8 mouse cellular contexts compared by ENCODE assay signal in genomic region chr5:149287148-149288038, GRCm38 (mm10). TPM values are rescaled to one million over a fixed set of nuclear protein-coding genes. Genes with fewer than 3 reads are reported as not detected.
A peak's percentile ranks its signal among the peaks of the same experiment; 100 is the strongest.
DNase-seq lines count a peak whose midpoint lies in the region; ATAC-seq and TF ChIP-seq lines count a peak whose summit lies in the region.

No protein-coding gene starts in this region.

- H3K27ac ChIP-seq in heart, embryonic 11.5 days (ENCODE audit: low read depth, low read length): no peak overlapping the region
- H3K27ac ChIP-seq in forebrain, embryonic 13.5 days: no peak overlapping the region; the same call in 1 of the 2 replicates
- no peak overlapping the region for H3K27ac ChIP-seq in kidney, postnatal 0 days
- H3K27ac ChIP-seq in neural tube, embryonic 12.5 days: no peak overlapping the region

- H3K9ac ChIP-seq in heart, embryonic 11.5 days (ENCODE audit: low read depth, low read length): peak overlapping the region; percentile 62; the same call in 1 of the 2 replicates
- peak overlapping the region; percentile 45 for H3K9ac ChIP-seq in forebrain, embryonic 13.5 days
- peak overlapping the region; percentile 49; the same call in 1 of the 2 replicates for H3K9ac ChIP-seq in kidney, postnatal 0 days (ENCODE audit: low read depth, low read length)
- peak overlapping the region; percentile 48; the same call in 1 of the 2 replicates for H3K9ac ChIP-seq in neural tube, embryonic 12.5 days

- H3K27me3 ChIP-seq in heart, embryonic 11.5 days (ENCODE audit: control insufficient read depth, insufficient read depth, low read length): no peaks in the 10 kb centered on the region; the same call in 1 of the 2 replicates
- peaks cover 5% of the 10 kb centered on the region; the same call in 1 of the 2 replicates for H3K27me3 ChIP-seq in forebrain, embryonic 13.5 days
- H3K27me3 ChIP-seq in kidney, postnatal 0 days (ENCODE audit: insufficient read depth, low read length): no peaks in the 10 kb centered on the region
- H3K27me3 ChIP-seq in neural tube, embryonic 12.5 days (replicated peaks): no peaks in the 10 kb centered on the region

- 26% methylated on average over 41 of the region's 41 CpGs for WGBS in heart, embryonic 11.5 days (ENCODE audit: insufficient replicate concordance)
- 25% methylated on average over 41 of the region's 41 CpGs for WGBS in forebrain, embryonic 13.5 days
- 22% methylated on average over 41 of the region's 41 CpGs for WGBS in kidney, postnatal 0 days
- WGBS in neural tube, embryonic 12.5 days: 22% methylated on average over 41 of the region's 41 CpGs

- DNase-seq in heart, postnatal 36 days: no peak
- DNase-seq in brain, adult 2 months (ENCODE audit: low read depth, low spot score): peak; percentile 75
- DNase-seq in kidney, postnatal 0 days (ENCODE audit: low spot score): peak; percentile 52
- no peak for DNase-seq in gastrocnemius, postnatal 4 days (ENCODE audit: low spot score in 2 of 2)
- no peak for DNase-seq in thymus, postnatal 10 days (ENCODE audit: low spot score in 2 of 2)

- 0 out of 2 replicates have a peak, but pooled peaks cover 2% of the 10 kb centered on the region for H3K9me3 ChIP-seq in heart, embryonic 11.5 days (replicated peaks; ENCODE audit: control insufficient read depth, low read length)
- H3K9me3 ChIP-seq in forebrain, embryonic 13.5 days (replicated peaks): 0 out of 2 replicates have a peak, but pooled peaks cover 3% of the 10 kb centered on the region
- H3K9me3 ChIP-seq in kidney, postnatal 0 days (replicated peaks; ENCODE audit: low read length): peaks cover 5% of the 10 kb centered on the region
- H3K9me3 ChIP-seq in neural tube, embryonic 12.5 days: no peaks in the 10 kb centered on the region

- TF ChIP-seq CTCF in kidney, postnatal 0 days (IDR thresholded peaks at IDR 0.05; ENCODE audit: low read depth): peak; percentile 37; the same call in 1 of the 2 replicates

- H3K4me1 ChIP-seq in heart, embryonic 11.5 days (ENCODE audit: control insufficient read depth, insufficient read depth, low read length): no peaks in the 10 kb centered on the region
- 0 out of 2 replicates have a peak, but pooled peaks cover 7% of the 10 kb centered on the region for H3K4me1 ChIP-seq in forebrain, embryonic 13.5 days
- 0 out of 2 replicates have a peak, but pooled peaks cover 4% of the 10 kb centered on the region for H3K4me1 ChIP-seq in kidney, postnatal 0 days (replicated peaks; ENCODE audit: insufficient read depth, low read length)
- no peaks in the 10 kb centered on the region; the same call in 1 of the 2 replicates for H3K4me1 ChIP-seq in neural tube, embryonic 12.5 days

- peak overlapping the region; percentile 42 for H3K4me3 ChIP-seq in heart, embryonic 11.5 days (ENCODE audit: low read depth, low read length)
- peak overlapping the region; percentile 37 for H3K4me3 ChIP-seq in forebrain, embryonic 13.5 days
- peak overlapping the region; percentile 28 for H3K4me3 ChIP-seq in kidney, postnatal 0 days (replicated peaks; ENCODE audit: low read depth, low read length)
- peak overlapping the region; percentile 29 for H3K4me3 ChIP-seq in neural tube, embryonic 12.5 days

- H3K36me3 ChIP-seq in heart, embryonic 11.5 days (ENCODE audit: control insufficient read depth, insufficient read depth, low read length): no peaks in the 10 kb centered on the region
- no peaks in the 10 kb centered on the region for H3K36me3 ChIP-seq in forebrain, embryonic 13.5 days (ENCODE audit: poor library complexity, severe bottlenecking)
- H3K36me3 ChIP-seq in kidney, postnatal 0 days (ENCODE audit: insufficient read depth, low read length): no peaks in the 10 kb centered on the region
- no peaks in the 10 kb centered on the region for H3K36me3 ChIP-seq in neural tube, embryonic 12.5 days

- intact Hi-C loops in heart, postnatal 36 days (cut with DNase I): no loop called here

- no peak for ATAC-seq in heart, embryonic 11.5 days (replicated peaks; ENCODE audit: insufficient number of reproducible peaks, low FRiP score, low TSS enrichment)
- peak; percentile 65 for ATAC-seq in forebrain, embryonic 13.5 days
- ATAC-seq in kidney, postnatal 0 days (replicated peaks; ENCODE audit: low FRiP score, low read depth): no peak
- ATAC-seq in neural tube, embryonic 12.5 days (ENCODE audit: low FRiP score, low read depth): 0 out of 2 replicates have a peak, but pooled peaks have one; percentile 50

- H3K4me2 ChIP-seq in heart, embryonic 11.5 days: peak overlapping the region; percentile 74
- peak overlapping the region; percentile 58 for H3K4me2 ChIP-seq in forebrain, embryonic 13.5 days
- peak overlapping the region; percentile 61 for H3K4me2 ChIP-seq in kidney, postnatal 0 days (ENCODE audit: low read length)
- H3K4me2 ChIP-seq in neural tube, embryonic 12.5 days (replicated peaks): peak overlapping the region; percentile 51

RNA-seq across cellular contexts. Expression of gene Alox5ap, which starts 22.8 kb away (rescaled TPM):
- polyA plus RNA-seq in heart, embryonic 11.5 days (2014; fragmentation: Nextera tagmentation; extraction: Ambion mirVana): 5.2 and 6.4 TPM in 2 replicates
- total RNA-seq in heart, postnatal 36 days (2021): 10 to 100 TPM; 13.4 to 26.8 TPM
- polyA plus RNA-seq in forebrain, embryonic 13.5 days (2015; fragmentation: Nextera tagmentation; extraction: Ambion mirVana): 5.2 and 7.5 TPM in 2 replicates
- polyA plus RNA-seq in kidney, postnatal 0 days (2015; fragmentation: Nextera tagmentation; extraction: Ambion mirVana): 18.1 and 19.8 TPM in 2 replicates
- 6.5 and 8.0 TPM in 2 replicates for polyA plus RNA-seq in neural tube, embryonic 12.5 days (2016; fragmentation: Nextera tagmentation; extraction: Ambion mirVana)
- 10 to 100 TPM in 1 of 2 experiments, 1 to 10 TPM in 1; 7.9 to 17.8 TPM for total RNA-seq in gastrocnemius, postnatal 4 days (2021)

Comparison
In these comparisons a context has a peak if more than half of its experiments do, and no peak if none do; other contexts are left out.
1. ATAC-seq: peak in forebrain, embryonic 13.5 days (single experiment) and neural tube, embryonic 12.5 days (single experiment); none in heart, embryonic 11.5 days (single experiment) and kidney, postnatal 0 days (single experiment).
2. DNase-seq: peak in brain, adult 2 months (single experiment) and kidney, postnatal 0 days (single experiment); none in heart, postnatal 36 days (0 of 2), gastrocnemius, postnatal 4 days (0 of 2) and thymus, postnatal 10 days (0 of 2).
3. Peak in every context shown above with its lines, with median percentiles within 50 percentile points of each other: H3K4me2 ChIP-seq, H3K4me3 ChIP-seq and H3K9ac ChIP-seq.